Mouse (Mus musculus) E14TG2a.4 (cell line): ENCODE measurements around the gene Kif22.

Experiments used
- H3K27me3 ChIP-seq: 2 replicates; pipeline ENCODE4 v1.6.1; 2014; ENCODE audit warnings: low read length, control low read depth; ENCODE audit not compliant: insufficient read depth
- H3K36me3 ChIP-seq: 2 replicates; pipeline ENCODE4 v1.6.1; 2014; ENCODE audit warnings: low read length, control low read depth; ENCODE audit not compliant: insufficient read depth
- H3K4me1 ChIP-seq: replicated peaks from 2 replicates; pipeline ENCODE4 v1.6.1; 2014; ENCODE audit warnings: low read depth, low read length, control low read depth
- H3K4me3 ChIP-seq: replicated peaks from 2 replicates; pipeline ENCODE4 v1.5.1; 2014; ENCODE audit warnings: mild to moderate bottlenecking, low read length
- H3K9me3 ChIP-seq: 2 replicates; pipeline ENCODE4 v1.6.1; 2014; ENCODE audit warnings: low read length, control low read depth
- CTCF ChIP-seq: conservative IDR thresholded peaks from 2 replicates; pipeline ENCODE4 v1.5.1; 2014; ENCODE audit warnings: low read length
- NANOG ChIP-seq: IDR thresholded peaks from 2 replicates; pipeline ENCODE4 v1.6.1; 2014; ENCODE audit warnings: borderline replicate concordance, low read length, mixed read lengths
- POU5F1 ChIP-seq: IDR thresholded peaks from 2 replicates; pipeline ENCODE4 v1.6.1; 2014; ENCODE audit warnings: low read length, borderline replicate concordance

The Kif22 gene

GRCm38 (mm10) chr7:126986319-126986718, 56.0 kb downstream of the Kif22 start:
- TF ChIP-seq POU5F1, result no peak
- no peak; the same call in 1 of the 2 replicates for TF ChIP-seq CTCF
- no peak for TF ChIP-seq NANOG
- no peaks in the 10 kb centered on the region for H3K9me3 ChIP-seq
- H3K4me3 ChIP-seq, result 0 out of 2 replicates have a peak overlapping the region, but pooled peaks have one; percentile 21
- no peaks in the 10 kb centered on the region for H3K27me3 ChIP-seq
- H3K36me3 ChIP-seq, result peaks cover 40% of the 10 kb centered on the region
- peaks cover 44% of the 10 kb centered on the region for H3K4me1 ChIP-seq

GRCm38 (mm10) chr7:126984667-126985444, 57.4 kb downstream of the Kif22 start:
- Histone ChIP-seq H3K4me1 (peaks cover 39% of the 10 kb centered on the region), H3K36me3 (peaks cover 48% of the 10 kb centered on the region), H3K27me3 (no peaks in the 10 kb centered on the region), H3K4me3 (no peak overlapping the region), H3K9me3 (no peaks in the 10 kb centered on the region)
- no peak for TF ChIP-seq NANOG
- TF ChIP-seq POU5F1, result no peak
- TF ChIP-seq CTCF, result no peak

GRCm38 (mm10) chr7:126983113-126983512, 59.2 kb downstream of the Kif22 start:
- H3K36me3 ChIP-seq, result peaks cover 49% of the 10 kb centered on the region

GRCm38 (mm10) chr7:126982054-126982453, 60.2 kb downstream of the Kif22 start:
- Histone ChIP-seq H3K36me3 (peaks cover 48% of the 10 kb centered on the region), H3K27me3 (no peaks in the 10 kb centered on the region), H3K9me3 (no peaks in the 10 kb centered on the region), H3K4me1 (peaks cover 42% of the 10 kb centered on the region), H3K4me3 (no peak overlapping the region)
- TF ChIP-seq CTCF (no peak), POU5F1 (no peak), NANOG (no peak)

More at GRCm38 (mm10) chr7:126983113-126983512, 59.2 kb downstream of the Kif22 start:
- Histone ChIP-seq H3K4me1 (peaks cover 39% of the 10 kb centered on the region), H3K27me3 (no peaks in the 10 kb centered on the region), H3K4me3 (no peak overlapping the region), H3K9me3 (no peaks in the 10 kb centered on the region)
- TF ChIP-seq CTCF, result no peak
- TF ChIP-seq NANOG, result no peak
- no peak for TF ChIP-seq POU5F1

- H3K4me3 ChIP-seq, result no peak overlapping the region
- peaks cover 40% of the 10 kb centered on the region for H3K4me1 ChIP-seq
- no peaks in the 10 kb centered on the region for H3K9me3 ChIP-seq
- no peaks in the 10 kb centered on the region for H3K27me3 ChIP-seq
- no peak for TF ChIP-seq NANOG
- TF ChIP-seq POU5F1, result no peak
- TF ChIP-seq CTCF, result no peak
- peaks cover 43% of the 10 kb centered on the region for H3K36me3 ChIP-seq
Measured at GRCm38 (mm10) chr7:126981601-126982000, 60.7 kb downstream of the Kif22 start.

GRCm38 (mm10) chr7:126978841-126979240, 63.4 kb downstream of the Kif22 start:
- Histone ChIP-seq H3K9me3 (no peaks in the 10 kb centered on the region), H3K36me3 (peaks cover 42% of the 10 kb centered on the region), H3K27me3 (no peaks in the 10 kb centered on the region), H3K4me3 (0 out of 2 replicates have a peak overlapping the region, but pooled peaks have one; percentile 10), H3K4me1 (peaks cover 41% of the 10 kb centered on the region)
- no peak for TF ChIP-seq NANOG
- TF ChIP-seq CTCF, result no peak
- no peak for TF ChIP-seq POU5F1
